Mouse (Mus musculus) myocyte (in vitro differentiated cells): ENCODE data around the gene Fam117a.
A peak's percentile ranks its signal among the peaks of the same experiment; 100 is the strongest.

Experiments used
- CEBPB ChIP-seq: IDR thresholded peaks from 2 replicates; pipeline ENCODE4 v1.6.1; 2011; ENCODE audit warnings: mild to moderate bottlenecking, moderate library complexity; ENCODE audit not compliant: poor library complexity, insufficient read depth, severe bottlenecking
- E2F4 ChIP-seq: IDR thresholded peaks from one replicate; pipeline ENCODE4 v1.6.1; 2011; ENCODE audit warnings: mild to moderate bottlenecking, control low read depth, moderate library complexity; ENCODE audit not compliant: insufficient read depth
- MAX ChIP-seq: IDR thresholded peaks from one replicate; pipeline ENCODE4 v1.6.1; 2011; ENCODE audit warnings: low read depth, mild to moderate bottlenecking, control low read depth
- MYOD1 ChIP-seq, 3 experiments: IDR thresholded peaks; one replicate each; pipeline ENCODE4 v1.6.1; 2011; ENCODE audit warnings: control low read depth in 2 of 3, low read depth in 2 of 3, mild to moderate bottlenecking in 2 of 3, moderate library complexity in 1 of 3; ENCODE audit not compliant: insufficient read length in 2 of 3, control insufficient read depth in 1 of 3
- MYOG ChIP-seq, 3 experiments: IDR thresholded peaks; one replicate each; pipeline ENCODE4 v1.6.1; 2011; ENCODE audit warnings: control low read depth in 2 of 3, low read depth in 2 of 3, mild to moderate bottlenecking in 2 of 3; ENCODE audit not compliant: insufficient read length in 2 of 3, control insufficient read depth in 1 of 3, insufficient read depth in 1 of 3
- POLR2A ChIP-seq: IDR thresholded peaks from one replicate; pipeline ENCODE4 v1.6.1; 2011; ENCODE audit warnings: low read depth, mild to moderate bottlenecking, control low read depth, moderate library complexity; ENCODE audit not compliant: insufficient read length
- POLR2AphosphoS2 ChIP-seq: IDR thresholded peaks from one replicate; pipeline ENCODE4 v1.6.1; 2011; ENCODE audit warnings: low read depth, control low read depth; ENCODE audit not compliant: insufficient read length
- REST ChIP-seq: IDR thresholded peaks from one replicate; pipeline ENCODE4 v1.6.1; 2011; ENCODE audit warnings: mild to moderate bottlenecking, control low read depth, moderate library complexity; ENCODE audit not compliant: insufficient read depth, insufficient read length
- SRF ChIP-seq: IDR thresholded peaks from one replicate; pipeline ENCODE4 v1.6.1; 2011; ENCODE audit warnings: low read depth; ENCODE audit not compliant: control insufficient read depth, insufficient read length
- TCF12 ChIP-seq: IDR thresholded peaks from one replicate; pipeline ENCODE4 v1.6.1; 2011; ENCODE audit warnings: mild to moderate bottlenecking, control low read depth; ENCODE audit not compliant: poor library complexity, insufficient read depth, severe bottlenecking
- TCF3 ChIP-seq: IDR thresholded peaks from one replicate; pipeline ENCODE4 v1.6.1; 2011; ENCODE audit warnings: low read depth, control low read depth; ENCODE audit not compliant: insufficient read length
- USF1 ChIP-seq: IDR thresholded peaks from one replicate; pipeline ENCODE4 v1.6.1; 2011; ENCODE audit warnings: low read depth, mild to moderate bottlenecking, control low read depth, moderate library complexity

GRCm38 (mm10) chr11:95403382-95404340 is 66.8 kb downstream of the Fam117a start:
- peak; percentile 49 for TF ChIP-seq POLR2A
- no peak for TF ChIP-seq MYOG (IDR thresholded peaks at IDR 0.05; ENCODE audit: control insufficient read depth in 1 of 3, insufficient read depth in 1 of 3, insufficient read length in 2 of 3, low read depth in 2 of 3)
- no peak for TF ChIP-seq TCF12
- TF ChIP-seq MAX: peak; percentile 70
- no peak for TF ChIP-seq MYOD1 (IDR thresholded peaks at IDR 0.05; ENCODE audit: control insufficient read depth in 1 of 3, insufficient read length in 2 of 3, low read depth in 2 of 3)
- TF ChIP-seq USF1: peak; percentile 83
- TF ChIP-seq CEBPB: peak; percentile 57; the same call in 1 of the 2 replicates
- no peak for TF ChIP-seq E2F4
- TF ChIP-seq POLR2AphosphoS2: no peak
- no peak for TF ChIP-seq REST
- TF ChIP-seq SRF: no peak
- no peak for TF ChIP-seq TCF3
